Mouse (Mus musculus) layer of hippocampus, adult 18-20 months (tissue): ENCODE data around the gene Hps1. TPM values are rescaled to one million over a fixed set of nuclear protein-coding genes. Genes with fewer than 3 reads are reported as not detected.

Experiments used
- DNase-seq, 2 experiments: peaks; one replicate each; pipeline ENCODE4 v3.0.0; 2022; ENCODE audit warnings: low spot score in 2 of 2
- total RNA-seq, 2 experiments: library from RNA; stranded (reverse); gene quantifications; 2 replicates each; pipeline ENCODE4 v1.2.3; 2021

Gene Hps1
- total RNA-seq, 2 experiments from 2014 or later, result 12.8 to 13.9 TPM

GRCm38 (mm10) chr19:42722500-42722899 lies 57.3 kb downstream of the Hps1 start:
- no peak for DNase-seq

DNA sequence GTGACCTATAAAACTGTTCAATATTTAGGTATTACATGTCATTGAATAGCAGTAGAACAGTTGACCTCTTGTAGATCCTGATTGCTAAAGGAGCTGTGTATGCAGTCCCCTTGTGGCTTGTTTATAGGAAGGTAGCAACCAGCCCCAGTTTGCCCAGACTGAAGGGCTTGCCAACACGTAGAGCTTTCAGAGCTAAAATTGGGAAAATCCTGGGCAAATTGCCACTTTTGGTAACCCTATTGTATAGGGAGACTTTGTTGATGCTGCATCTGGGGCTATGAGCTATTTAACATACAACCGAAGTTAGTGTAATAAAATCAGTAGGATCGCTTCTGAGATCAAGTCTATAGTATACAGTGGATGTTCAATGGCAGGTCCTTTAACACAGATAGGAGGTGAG lies 61.7 kb downstream of the Hps1 start:
- no peak for DNase-seq

GRCm38 (mm10) chr19:42717668-42718067 lies 62.1 kb downstream of the Hps1 start:
- no peak for DNase-seq

- DNase-seq, result peak; percentile 62 to 88
These were observed 63.3 kb downstream of the Hps1 start for GRCm38 (mm10) chr19:42716507-42716906.

- no peak for DNase-seq
These were observed 66.0 kb downstream of the Hps1 start for GRCm38 (mm10) chr19:42713770-42714169.

Other genes with a start within 250 kb of the Hps1 start
- gene Loxl4, start 167.2 kb downstream of the Hps1 start, total RNA-seq, result under 1 TPM; 0.13 to 0.17 TPM
- gene Pyroxd2, start 27.2 kb downstream of the Hps1 start, total RNA-seq, result 1 to 10 TPM; 2.5 to 3.5 TPM